Mouse (Mus musculus) telencephalon, adult 2 months (tissue): Measurements from ENCODE around the gene Tax1bp1.

Experiments
- DNase-seq: peaks from one replicate; pipeline ENCODE4 v3.0.0-alpha.2; 2011; ENCODE audit warnings: low read depth, low spot score

Tax1bp1 gene

GRCm38 (mm10) chr6:52796691-52797090, 83.2 kb downstream of the Tax1bp1 start:
- DNase-seq: no peak

- no peak for DNase-seq
Measured at GRCm38 (mm10) chr6:52797252-52797800, 83.8 kb downstream of the Tax1bp1 start.

- no peak for DNase-seq
Measured at GRCm38 (mm10) chr6:52802181-52802580, 88.7 kb downstream of the Tax1bp1 start.

GRCm38 (mm10) chr6:52805237-52805856, 91.8 kb downstream of the Tax1bp1 start:
- no peak for DNase-seq
